Mouse (Mus musculus): ENCODE measurements around the gene Prph2. TPM values are rescaled to one million over a fixed set of nuclear protein-coding genes. Genes with fewer than 3 reads are reported as not detected.

Prph2 gene
- total and polyA plus RNA-seq, 3 experiments, result 0.05 TPM; not detected in 2

DNA sequence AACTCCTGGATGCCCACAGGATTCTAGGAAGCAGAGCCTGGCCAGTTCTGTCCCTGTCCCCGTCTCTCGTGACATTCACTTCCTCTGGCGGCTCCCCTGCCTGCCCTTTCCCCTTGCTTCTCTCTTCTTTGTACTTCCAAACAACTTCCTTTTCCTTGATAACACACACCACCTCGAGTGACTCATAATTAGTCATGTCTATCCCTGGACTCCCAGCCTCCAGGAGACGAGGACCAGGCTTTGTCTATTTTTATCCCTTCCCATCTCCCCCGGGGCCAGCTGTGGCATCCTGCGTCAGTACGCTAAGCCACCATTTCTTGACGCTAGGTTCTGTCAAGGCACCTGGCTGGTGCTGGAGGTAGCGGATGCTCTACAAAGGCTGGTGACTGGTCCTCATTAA lies 36.1 kb upstream of the Prph2 start:
- no peak for DNase-seq (ENCODE audit: low spot score)
- Histone ChIP-seq H3K4me3 (ENCODE audit: low read depth, low read length) (no peak overlapping the region), H3K9me3 (replicated peaks) (no peaks in the 10 kb centered on the region), H3K4me1 (ENCODE audit: insufficient read depth, low read depth, low read length) (peaks cover 32% of the 10 kb centered on the region), H3K27me3 (ENCODE audit: insufficient read depth, low read length) (no peaks in the 10 kb centered on the region), H3K36me3 (replicated peaks) (peaks cover 27% of the 10 kb centered on the region)
- ATAC-seq (ENCODE audit: extremely low read depth, insufficient number of reproducible peaks, low FRiP score, poor library complexity, severe bottlenecking), result no peak
- no peak for TF ChIP-seq TAL1 (conservative IDR thresholded peaks at IDR 0.05; ENCODE audit: low read depth, low read length)
- no peak for TF ChIP-seq POLR2AphosphoS5 (IDR thresholded peaks at IDR 0.05; ENCODE audit: insufficient replicate concordance, low read depth, low read length)
- no peak for TF ChIP-seq GATA1 (IDR thresholded peaks at IDR 0.05; ENCODE audit: borderline replicate concordance, low read length)

DNA sequence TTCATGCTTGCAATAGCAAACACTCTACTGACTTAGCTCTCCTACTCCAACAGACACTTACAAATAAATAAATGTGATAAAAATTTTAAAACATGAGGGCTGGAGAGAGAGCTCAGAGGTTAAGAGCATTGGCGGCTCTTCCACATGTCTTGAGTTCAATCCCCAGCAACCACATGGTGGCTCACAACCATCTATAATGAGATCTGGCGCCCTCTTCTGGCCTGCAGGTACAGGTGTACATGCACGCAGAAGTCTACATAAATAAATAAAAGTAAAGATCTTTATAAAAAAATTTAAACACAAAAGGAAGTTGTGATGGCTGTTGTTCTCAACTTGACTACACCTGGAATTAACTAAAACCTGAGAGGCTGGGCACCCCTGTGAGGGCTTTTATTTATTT lies 34.6 kb upstream of the Prph2 start:
- peaks cover 31% of the 10 kb centered on the region for H3K4me1 ChIP-seq (ENCODE audit: insufficient read depth, low read depth, low read length)
- H3K36me3 ChIP-seq (replicated peaks), result peaks cover 30% of the 10 kb centered on the region
- H3K4me3 ChIP-seq (ENCODE audit: low read depth, low read length), result no peak overlapping the region
- ATAC-seq (ENCODE audit: extremely low read depth, insufficient number of reproducible peaks, low FRiP score, poor library complexity, severe bottlenecking) (no peak), DNase-seq (ENCODE audit: low spot score) (no peak)
- no peaks in the 10 kb centered on the region for H3K9me3 ChIP-seq (replicated peaks)
- no peak for TF ChIP-seq CTCF (IDR thresholded peaks at IDR 0.05; ENCODE audit: low read depth, low read length)
- TF ChIP-seq POLR2AphosphoS5 (IDR thresholded peaks at IDR 0.05; ENCODE audit: insufficient replicate concordance, low read depth, low read length), result no peak
- no peak for TF ChIP-seq TAL1 (conservative IDR thresholded peaks at IDR 0.05; ENCODE audit: low read depth, low read length)
- TF ChIP-seq GATA2 (IDR thresholded peaks at IDR 0.05; ENCODE audit: borderline replicate concordance, low read depth, low read length), result no peak
- TF ChIP-seq GATA1 (IDR thresholded peaks at IDR 0.05; ENCODE audit: borderline replicate concordance, low read length), result no peak
- no peaks in the 10 kb centered on the region for H3K27me3 ChIP-seq (ENCODE audit: insufficient read depth, low read length)

DNA sequence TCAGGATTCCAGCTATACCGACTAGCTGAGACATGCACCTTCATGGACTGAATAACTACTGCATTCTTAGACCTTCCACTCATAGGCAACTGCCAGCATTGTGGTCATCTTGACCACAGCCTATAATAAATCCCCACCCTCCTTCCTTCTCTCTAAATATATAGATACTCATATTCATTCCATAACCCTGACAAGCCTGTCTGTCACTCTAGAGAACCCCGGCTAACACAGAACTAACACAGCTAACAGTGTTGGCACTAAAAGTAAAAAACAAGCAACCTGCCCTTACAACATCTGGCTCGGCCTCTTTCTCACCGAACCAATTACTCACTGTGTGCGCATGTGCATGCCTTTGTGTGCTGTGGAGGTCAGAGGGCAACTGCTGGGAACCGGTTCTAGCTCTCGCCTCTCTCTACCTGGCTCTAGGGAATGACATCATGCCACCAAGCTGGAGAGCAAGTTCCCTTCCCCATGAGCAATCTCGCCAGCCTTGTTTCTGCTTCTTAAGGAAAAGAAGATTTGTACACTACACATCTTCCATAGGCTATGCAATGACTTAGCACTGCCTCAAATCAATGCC lies 33.8 kb upstream of the Prph2 start:
- H3K4me1 ChIP-seq (ENCODE audit: insufficient read depth, low read depth, low read length), result peaks cover 29% of the 10 kb centered on the region
- TF ChIP-seq CTCF (IDR thresholded peaks at IDR 0.05; ENCODE audit: low read depth, low read length), result no peak
- no peak for TF ChIP-seq POLR2AphosphoS5 (IDR thresholded peaks at IDR 0.05; ENCODE audit: insufficient replicate concordance, low read depth, low read length)
- no peak for TF ChIP-seq TAL1 (conservative IDR thresholded peaks at IDR 0.05; ENCODE audit: low read depth, low read length)
- TF ChIP-seq GATA1 (IDR thresholded peaks at IDR 0.05; ENCODE audit: borderline replicate concordance, low read length), result no peak
- TF ChIP-seq GATA2 (IDR thresholded peaks at IDR 0.05; ENCODE audit: borderline replicate concordance, low read depth, low read length), result no peak
- no peak for DNase-seq (ENCODE audit: low spot score)

DNA sequence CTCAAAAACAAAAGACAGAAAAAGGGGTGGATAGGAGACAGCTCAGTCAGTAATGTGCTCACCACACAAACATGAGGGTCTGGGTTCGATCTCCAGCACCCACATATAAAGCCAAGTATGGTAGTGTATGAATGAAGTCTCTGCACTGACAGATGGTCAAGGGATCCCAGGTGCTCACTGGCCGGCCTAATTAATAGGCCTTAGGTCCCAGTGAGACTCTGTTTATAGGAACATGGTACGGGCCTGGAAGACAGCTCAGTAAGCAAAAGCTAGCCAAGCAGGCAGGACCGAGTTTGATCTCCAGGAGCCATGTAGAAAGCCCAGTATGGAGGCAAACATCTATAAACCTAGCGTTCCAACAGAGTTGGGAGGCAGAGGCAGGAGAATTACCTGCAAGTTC lies 33.2 kb upstream of the Prph2 start:
- no peak for DNase-seq (ENCODE audit: low spot score)
- H3K4me3 ChIP-seq (ENCODE audit: low read depth, low read length), result no peak overlapping the region
- no peaks in the 10 kb centered on the region for H3K9me3 ChIP-seq (replicated peaks)
- no peak for ATAC-seq (ENCODE audit: extremely low read depth, insufficient number of reproducible peaks, low FRiP score, poor library complexity, severe bottlenecking)
- H3K4me1 ChIP-seq (ENCODE audit: insufficient read depth, low read depth, low read length), result peaks cover 33% of the 10 kb centered on the region
- H3K27me3 ChIP-seq (ENCODE audit: insufficient read depth, low read length), result no peaks in the 10 kb centered on the region
- peaks cover 27% of the 10 kb centered on the region for H3K36me3 ChIP-seq (replicated peaks)
- TF ChIP-seq POLR2AphosphoS5 (IDR thresholded peaks at IDR 0.05; ENCODE audit: insufficient replicate concordance, low read depth, low read length) (no peak), CTCF (IDR thresholded peaks at IDR 0.05; ENCODE audit: low read depth, low read length) (no peak), TAL1 (conservative IDR thresholded peaks at IDR 0.05; ENCODE audit: low read depth, low read length) (no peak), GATA2 (IDR thresholded peaks at IDR 0.05; ENCODE audit: borderline replicate concordance, low read depth, low read length) (no peak), GATA1 (IDR thresholded peaks at IDR 0.05; ENCODE audit: borderline replicate concordance, low read length) (no peak)

More for the DNA sequence above, 33.8 kb upstream of the Prph2 start:
- Histone ChIP-seq H3K36me3 (replicated peaks) (peaks cover 29% of the 10 kb centered on the region), H3K9me3 (replicated peaks) (no peaks in the 10 kb centered on the region), H3K27me3 (ENCODE audit: insufficient read depth, low read length) (no peaks in the 10 kb centered on the region), H3K4me3 (ENCODE audit: low read depth, low read length) (no peak overlapping the region)
- no peak for ATAC-seq (ENCODE audit: extremely low read depth, insufficient number of reproducible peaks, low FRiP score, poor library complexity, severe bottlenecking)

DNA sequence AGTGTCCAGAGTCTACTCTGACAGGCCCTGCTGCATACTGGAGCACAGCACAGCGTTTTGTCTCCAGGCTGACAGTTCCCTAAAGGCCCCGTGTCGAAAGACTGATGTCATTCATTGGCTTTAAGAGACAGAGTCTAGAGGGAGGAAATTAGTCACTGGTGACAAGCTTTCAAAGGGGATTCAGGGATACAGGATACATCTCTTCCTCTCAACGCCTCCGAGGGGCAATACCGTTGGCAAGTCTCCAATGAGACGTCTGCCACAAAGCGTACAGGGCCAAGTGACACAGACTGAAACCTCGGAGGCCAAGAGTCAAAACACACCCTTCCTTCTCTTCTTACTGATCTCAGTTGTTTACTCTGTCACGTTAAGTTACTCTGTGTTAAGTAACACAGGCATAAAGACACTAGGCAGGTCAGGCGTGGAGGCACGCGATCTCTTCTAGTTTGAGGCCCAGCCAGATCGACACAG lies 30.4 kb upstream of the Prph2 start:
- H3K36me3 ChIP-seq (replicated peaks), result peaks cover 36% of the 10 kb centered on the region
- ATAC-seq (ENCODE audit: extremely low read depth, insufficient number of reproducible peaks, low FRiP score, poor library complexity, severe bottlenecking), result no peak
- H3K9me3 ChIP-seq (replicated peaks), result no peaks in the 10 kb centered on the region
- no peak for DNase-seq (ENCODE audit: low spot score)
- H3K27me3 ChIP-seq (ENCODE audit: insufficient read depth, low read length), result no peaks in the 10 kb centered on the region
- peaks cover 47% of the 10 kb centered on the region for H3K4me1 ChIP-seq (ENCODE audit: insufficient read depth, low read depth, low read length)
- TF ChIP-seq CTCF (IDR thresholded peaks at IDR 0.05; ENCODE audit: low read depth, low read length), result no peak
- TF ChIP-seq GATA1 (IDR thresholded peaks at IDR 0.05; ENCODE audit: borderline replicate concordance, low read length), result no peak
- no peak for TF ChIP-seq TAL1 (conservative IDR thresholded peaks at IDR 0.05; ENCODE audit: low read depth, low read length)
- no peak for TF ChIP-seq GATA2 (IDR thresholded peaks at IDR 0.05; ENCODE audit: borderline replicate concordance, low read depth, low read length)
- no peak for TF ChIP-seq POLR2AphosphoS5 (IDR thresholded peaks at IDR 0.05; ENCODE audit: insufficient replicate concordance, low read depth, low read length)
- no peak overlapping the region for H3K4me3 ChIP-seq (ENCODE audit: low read depth, low read length)

DNA sequence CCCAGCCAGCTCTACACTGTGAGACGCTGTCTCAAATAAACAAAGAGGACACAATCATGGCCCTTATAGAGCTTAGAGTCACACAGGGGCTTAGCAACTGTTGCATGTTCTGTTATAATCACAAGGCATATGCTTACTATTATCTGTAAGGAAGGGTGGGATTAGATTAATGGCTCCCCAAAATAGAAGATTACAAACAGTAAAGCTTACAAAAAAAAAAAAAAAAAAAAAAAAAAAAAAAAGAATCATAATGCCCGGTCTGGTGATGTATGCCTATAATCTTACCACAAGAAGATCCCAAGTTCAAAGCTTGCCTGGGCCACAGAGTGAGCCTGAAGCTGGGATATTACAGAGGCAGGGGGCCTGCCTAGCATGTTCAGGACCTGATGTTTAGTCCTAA lies 29.9 kb upstream of the Prph2 start:
- DNase-seq (ENCODE audit: low spot score) (no peak), ATAC-seq (ENCODE audit: extremely low read depth, insufficient number of reproducible peaks, low FRiP score, poor library complexity, severe bottlenecking) (no peak)
- no peaks in the 10 kb centered on the region for H3K9me3 ChIP-seq (replicated peaks)
- H3K27me3 ChIP-seq (ENCODE audit: insufficient read depth, low read length), result no peaks in the 10 kb centered on the region
- H3K36me3 ChIP-seq (replicated peaks), result peaks cover 36% of the 10 kb centered on the region
- H3K4me3 ChIP-seq (ENCODE audit: low read depth, low read length), result no peak overlapping the region
- H3K4me1 ChIP-seq (ENCODE audit: insufficient read depth, low read depth, low read length), result peaks cover 51% of the 10 kb centered on the region
- TF ChIP-seq GATA1 (IDR thresholded peaks at IDR 0.05; ENCODE audit: borderline replicate concordance, low read length) (no peak), CTCF (IDR thresholded peaks at IDR 0.05; ENCODE audit: low read depth, low read length) (no peak), TAL1 (conservative IDR thresholded peaks at IDR 0.05; ENCODE audit: low read depth, low read length) (no peak), GATA2 (IDR thresholded peaks at IDR 0.05; ENCODE audit: borderline replicate concordance, low read depth, low read length) (no peak), POLR2AphosphoS5 (IDR thresholded peaks at IDR 0.05; ENCODE audit: insufficient replicate concordance, low read depth, low read length) (no peak)
